Mouse (Mus musculus) ES-E14 (cell line): ENCODE results near the gene Sdc4. TPM values are rescaled to one million over a fixed set of nuclear protein-coding genes. Genes with fewer than 3 reads are reported as not detected.

Experiments
- DNase-seq: peaks from one replicate; pipeline ENCODE4 v3.0.0-alpha.2; 2013; ENCODE audit warnings: low read depth, low spot score
- H3K27ac ChIP-seq: 2 replicates; pipeline ENCODE4 v1.5.1; 2012; ENCODE audit warnings: low read depth, mild to moderate bottlenecking, low read length, moderate library complexity, mixed read lengths; ENCODE audit not compliant: poor library complexity, insufficient read depth, severe bottlenecking
- H3K36me3 ChIP-seq: 2 replicates; pipeline ENCODE4 v1.6.1; 2012; ENCODE audit warnings: mild to moderate bottlenecking, low read length, moderate library complexity, mixed read lengths; ENCODE audit not compliant: control insufficient read depth, poor library complexity, insufficient read depth, severe bottlenecking
- H3K4me1 ChIP-seq, 2 experiments: fragments of 150-350 bp in 1 of 2; sonication (generic) in 1 of 2; 2 replicates each; pipeline ENCODE4 v1.6.1; 2012; ENCODE audit warnings: low read length in 2 of 2, mild to moderate bottlenecking in 1 of 2, mixed read lengths in 1 of 2; ENCODE audit not compliant: control insufficient read depth in 2 of 2, insufficient read depth in 2 of 2, poor library complexity in 1 of 2
- H3K4me3 ChIP-seq, 2 experiments: fragments of 150-350 bp in 1 of 2; sonication (generic) in 1 of 2; 2 replicates each; pipeline ENCODE4 v1.5.1; 2012; ENCODE audit warnings: low read length in 2 of 2, low read depth in 1 of 2, mild to moderate bottlenecking in 1 of 2, mixed read lengths in 1 of 2; ENCODE audit not compliant: insufficient read depth in 1 of 2, poor library complexity in 1 of 2, severe bottlenecking in 1 of 2
- H3K9ac ChIP-seq: 2 replicates; pipeline ENCODE4 v1.6.1; 2012; ENCODE audit warnings: low read depth, mild to moderate bottlenecking, low read length, mixed read lengths; ENCODE audit not compliant: poor library complexity, insufficient read depth, severe bottlenecking
- H3K9me3 ChIP-seq: fragments of 150-350 bp; sonication (generic); 2 replicates; pipeline ENCODE4 v1.6.1; 2012; ENCODE audit warnings: low read depth, mild to moderate bottlenecking, low read length; ENCODE audit not compliant: control insufficient read depth, insufficient read depth
- CHD2 ChIP-seq: IDR thresholded peaks from 2 replicates; pipeline ENCODE4 v1.6.1; 2014; ENCODE audit warnings: mild to moderate bottlenecking, low read depth, low read length, inconsistent platforms
- HCFC1 ChIP-seq: IDR thresholded peaks from 2 replicates; pipeline ENCODE4 v1.6.1; 2012; ENCODE audit warnings: low read length, inconsistent platforms, borderline replicate concordance; ENCODE audit not compliant: insufficient read depth
- MAFK ChIP-seq: IDR thresholded peaks from 2 replicates; pipeline ENCODE4 v1.6.1; 2014; ENCODE audit warnings: mild to moderate bottlenecking, low read depth, low read length, inconsistent platforms; ENCODE audit not compliant: insufficient read depth
- ZC3H11A ChIP-seq: IDR thresholded peaks from 2 replicates; pipeline ENCODE4 v1.6.1; 2012; ENCODE audit warnings: low read depth, mild to moderate bottlenecking, inconsistent platforms, low read length, borderline replicate concordance
- ZNF384 ChIP-seq: IDR thresholded peaks from 2 replicates; pipeline ENCODE4 v1.6.1; 2012; ENCODE audit warnings: low read depth, low read length, inconsistent platforms
- in situ Hi-C, 2 experiments: fragments of 600-800 bp; cut with MboI; formaldehyde crosslinking; loops; one replicate each; pipeline ENCODE4 v1.15.1; 2025; ENCODE audit warnings: low sequenced_read_pairs in 2 of 2, inconsistent platforms in 1 of 2; ENCODE audit not compliant: unreplicated experiment in 2 of 2
- total RNA-seq: library from RNA; depleted of rRNA; stranded (reverse); fragments of 300-350 nt; gene quantifications from 2 replicates; pipeline ENCODE4 v1.2.3, GENCODE M21; 2012

Gene Sdc4
- total RNA-seq, 1 experiment = 102 TPM

DNA sequence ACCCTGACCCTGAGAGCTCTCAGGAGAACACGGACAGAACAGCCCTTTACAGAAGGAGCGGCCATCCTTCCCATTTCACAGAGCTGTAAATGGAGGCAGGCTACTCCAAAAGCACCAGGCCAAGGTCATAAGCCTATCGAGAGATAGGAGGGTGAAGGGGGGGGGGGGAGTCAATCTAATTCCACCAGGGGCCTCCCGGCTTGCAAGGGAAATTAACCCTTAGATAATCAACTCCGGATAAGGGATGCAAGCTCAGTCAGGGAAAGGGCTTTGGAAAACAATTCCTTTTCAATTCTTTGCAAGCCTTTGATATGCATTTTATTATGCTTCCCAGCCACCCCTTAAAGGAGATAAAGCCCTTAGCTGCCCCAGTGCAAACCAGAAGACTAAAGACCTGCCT lies 15.2 kb downstream of the Sdc4 start:
- peaks cover 7 to 41% of the 10 kb centered on the region in 2 experiments; a peak in 3 of 4 replicates for H3K4me1 ChIP-seq
- peaks cover 36% of the 10 kb centered on the region for H3K36me3 ChIP-seq
- no peaks in the 10 kb centered on the region for H3K9me3 ChIP-seq
- H3K9ac ChIP-seq = no peak overlapping the region
- no peak for DNase-seq
- in situ Hi-C loops = no loop called here
- TF ChIP-seq MAFK = no peak
- no peak overlapping the region for H3K4me3 ChIP-seq
- H3K27ac ChIP-seq = no peak overlapping the region

DNA sequence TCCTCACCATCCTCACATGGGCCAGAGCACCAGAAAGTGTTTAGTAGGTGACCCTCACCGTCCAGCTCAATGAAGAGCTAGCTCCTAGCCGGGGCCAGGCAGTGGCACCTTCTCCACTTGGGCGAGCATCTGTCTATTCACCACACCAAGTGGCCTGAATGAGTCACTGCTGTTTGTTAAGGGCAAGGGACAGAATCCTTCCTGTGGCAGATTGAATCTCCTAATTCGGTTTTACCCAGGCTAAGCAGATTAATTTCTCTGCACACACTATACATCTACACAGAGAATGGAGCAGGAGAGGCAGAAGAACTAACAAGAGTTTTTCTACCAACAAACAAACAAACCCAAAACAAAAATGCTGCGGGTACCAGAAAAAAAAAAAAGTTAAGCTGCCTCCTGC lies 16.7 kb downstream of the Sdc4 start:
- DNase-seq = no peak
- Histone ChIP-seq H3K4me1 (peaks cover 5 to 29% of the 10 kb centered on the region in 2 experiments; a peak in 3 of 4 replicates), H3K27ac (no peak overlapping the region), H3K4me3 (no peak overlapping the region), H3K36me3 (peaks cover 38% of the 10 kb centered on the region), H3K9ac (no peak overlapping the region), H3K9me3 (no peaks in the 10 kb centered on the region)
- in situ Hi-C loops = no loop called here
- TF ChIP-seq ZC3H11A (no peak), CHD2 (no peak), HCFC1 (no peak), MAFK (no peak), ZNF384 (no peak)

DNA sequence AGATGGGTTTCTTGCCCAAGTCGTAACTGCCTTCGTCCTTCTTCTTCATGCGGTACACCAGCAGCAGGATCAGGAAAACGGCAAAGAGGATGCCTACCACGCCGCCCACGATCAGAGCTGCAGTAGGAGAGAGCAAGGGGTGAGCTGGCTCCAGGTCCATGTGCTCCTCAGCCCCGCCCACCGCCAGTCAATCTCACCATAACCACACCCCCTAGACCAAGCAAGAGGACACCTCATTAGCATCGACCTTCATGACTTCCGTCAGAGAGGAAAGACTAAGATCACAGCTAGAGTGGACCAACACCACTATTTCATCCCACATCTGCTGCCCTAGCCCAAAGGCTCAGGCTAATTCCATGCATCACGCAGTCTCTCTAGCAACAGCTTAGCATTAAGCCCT lies 17.6 kb downstream of the Sdc4 start:
- Histone ChIP-seq H3K27ac (no peak overlapping the region), H3K9me3 (no peaks in the 10 kb centered on the region), H3K9ac (peak overlapping the region; percentile 23; the same call in 1 of the 2 replicates), H3K4me1 (peaks cover 5 to 24% of the 10 kb centered on the region in 2 experiments; a peak in 3 of 4 replicates), H3K4me3 (peak overlapping the region; percentile 19 to 24; a peak in 2 of 4 replicates), H3K36me3 (peaks cover 38% of the 10 kb centered on the region)
- TF ChIP-seq ZC3H11A = no peak
- no peak for TF ChIP-seq HCFC1
- TF ChIP-seq ZNF384 = no peak
- TF ChIP-seq MAFK = no peak
- TF ChIP-seq CHD2 = no peak
- in situ Hi-C loops = no loop called here
- DNase-seq = no peak

- DNase-seq = no peak
- Histone ChIP-seq H3K36me3 (peaks cover 38% of the 10 kb centered on the region), H3K4me1 (peaks cover 4 to 19% of the 10 kb centered on the region in 2 experiments; a peak in 3 of 4 replicates), H3K4me3 (no peak overlapping the region; a peak in 1 of 4 replicates), H3K9ac (no peak overlapping the region), H3K9me3 (no peaks in the 10 kb centered on the region), H3K27ac (no peak overlapping the region)
- in situ Hi-C loops = no loop called here
- TF ChIP-seq ZNF384 (no peak), ZC3H11A (no peak), MAFK (no peak), HCFC1 (no peak), CHD2 (no peak)
Measured at GRCm38 (mm10) chr2:164425401-164425800, 18.3 kb downstream of the Sdc4 start.

DNA sequence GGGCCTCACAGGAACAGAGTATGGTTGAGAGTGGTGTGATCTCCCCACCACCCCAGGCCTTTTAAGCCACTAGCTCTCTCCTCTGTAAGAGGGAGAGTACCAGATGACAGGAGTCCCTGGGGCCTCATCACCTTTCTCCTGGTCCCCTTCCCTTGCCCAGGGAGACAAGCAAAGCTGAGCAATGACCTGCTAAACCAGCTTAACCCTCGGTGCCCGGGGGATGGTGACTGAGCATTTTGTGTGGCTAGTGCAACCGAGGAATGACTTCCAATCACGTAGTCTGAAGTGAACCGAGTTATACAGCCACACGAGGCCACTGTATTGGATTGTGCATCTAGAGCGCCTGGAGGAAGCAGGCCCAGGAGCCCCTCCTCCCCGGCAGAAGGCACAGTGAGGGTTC lies 19.3 kb downstream of the Sdc4 start:
- Histone ChIP-seq H3K9me3 (no peaks in the 10 kb centered on the region), H3K36me3 (peaks cover 33% of the 10 kb centered on the region), H3K9ac (no peak overlapping the region), H3K4me3 (no peak overlapping the region), H3K27ac (no peak overlapping the region), H3K4me1 (peaks cover 2 to 15% of the 10 kb centered on the region in 2 experiments; a peak in 3 of 4 replicates)
- no peak for DNase-seq
- in situ Hi-C loops = no loop called here
- TF ChIP-seq ZNF384 (no peak), MAFK (no peak), CHD2 (no peak), HCFC1 (no peak), ZC3H11A (no peak)
